Mouse (Mus musculus) myocyte (in vitro differentiated cells): ENCODE data around the gene Zfp646. TPM values are rescaled to one million over a fixed set of nuclear protein-coding genes. Genes with fewer than 3 reads are reported as not detected.

Experiments used
- H3K27me3 ChIP-seq: one replicate; pipeline ENCODE4 v1.6.1; 2011; ENCODE audit not compliant: control insufficient read depth, insufficient read depth, insufficient read length
- H3K36me3 ChIP-seq: one replicate; pipeline ENCODE4 v1.6.1; 2011; ENCODE audit not compliant: control insufficient read depth, insufficient read depth
- H3K4me2 ChIP-seq: one replicate; pipeline ENCODE4 v1.6.1; 2011; ENCODE audit warnings: low read depth, control low read depth
- H3K4me3 ChIP-seq: one replicate; pipeline ENCODE4 v1.5.1; 2011; ENCODE audit warnings: mild to moderate bottlenecking, control low read depth, moderate library complexity
- H3K79me2 ChIP-seq: one replicate; pipeline ENCODE4 v1.6.1; 2011; ENCODE audit not compliant: control insufficient read depth, insufficient read depth
- H3ac ChIP-seq: one replicate; pipeline ENCODE4 v1.6.1; 2011; ENCODE audit not compliant: control insufficient read depth, insufficient read length
- CEBPB ChIP-seq: IDR thresholded peaks from 2 replicates; pipeline ENCODE4 v1.6.1; 2011; ENCODE audit warnings: mild to moderate bottlenecking, moderate library complexity; ENCODE audit not compliant: poor library complexity, insufficient read depth, severe bottlenecking
- E2F4 ChIP-seq: IDR thresholded peaks from one replicate; pipeline ENCODE4 v1.6.1; 2011; ENCODE audit warnings: mild to moderate bottlenecking, control low read depth, moderate library complexity; ENCODE audit not compliant: insufficient read depth
- MAX ChIP-seq: IDR thresholded peaks from one replicate; pipeline ENCODE4 v1.6.1; 2011; ENCODE audit warnings: low read depth, mild to moderate bottlenecking, control low read depth
- MYOD1 ChIP-seq, 3 experiments: IDR thresholded peaks; one replicate each; pipeline ENCODE4 v1.6.1; 2011; ENCODE audit warnings: control low read depth in 2 of 3, low read depth in 2 of 3, mild to moderate bottlenecking in 2 of 3, moderate library complexity in 1 of 3; ENCODE audit not compliant: insufficient read length in 2 of 3, control insufficient read depth in 1 of 3
- MYOG ChIP-seq, 3 experiments: IDR thresholded peaks; one replicate each; pipeline ENCODE4 v1.6.1; 2011; ENCODE audit warnings: control low read depth in 2 of 3, low read depth in 2 of 3, mild to moderate bottlenecking in 2 of 3; ENCODE audit not compliant: insufficient read length in 2 of 3, control insufficient read depth in 1 of 3, insufficient read depth in 1 of 3
- POLR2A ChIP-seq: IDR thresholded peaks from one replicate; pipeline ENCODE4 v1.6.1; 2011; ENCODE audit warnings: low read depth, mild to moderate bottlenecking, control low read depth, moderate library complexity; ENCODE audit not compliant: insufficient read length
- POLR2AphosphoS2 ChIP-seq: IDR thresholded peaks from one replicate; pipeline ENCODE4 v1.6.1; 2011; ENCODE audit warnings: low read depth, control low read depth; ENCODE audit not compliant: insufficient read length
- REST ChIP-seq: IDR thresholded peaks from one replicate; pipeline ENCODE4 v1.6.1; 2011; ENCODE audit warnings: mild to moderate bottlenecking, control low read depth, moderate library complexity; ENCODE audit not compliant: insufficient read depth, insufficient read length
- SRF ChIP-seq: IDR thresholded peaks from one replicate; pipeline ENCODE4 v1.6.1; 2011; ENCODE audit warnings: low read depth; ENCODE audit not compliant: control insufficient read depth, insufficient read length
- TCF12 ChIP-seq: IDR thresholded peaks from one replicate; pipeline ENCODE4 v1.6.1; 2011; ENCODE audit warnings: mild to moderate bottlenecking, control low read depth; ENCODE audit not compliant: poor library complexity, insufficient read depth, severe bottlenecking
- TCF3 ChIP-seq: IDR thresholded peaks from one replicate; pipeline ENCODE4 v1.6.1; 2011; ENCODE audit warnings: low read depth, control low read depth; ENCODE audit not compliant: insufficient read length
- USF1 ChIP-seq: IDR thresholded peaks from one replicate; pipeline ENCODE4 v1.6.1; 2011; ENCODE audit warnings: low read depth, mild to moderate bottlenecking, control low read depth, moderate library complexity
- polyA plus RNA-seq: library from polyadenylated mRNA; unstranded; fragments of >200 nt; fragmentation: generic; extraction: Trizol; gene quantifications from one replicate; pipeline ENCODE4 v1.2.1, GENCODE M21; 2012; ENCODE audit warnings: missing spikeins

Gene Zfp646
- polyA plus RNA-seq, 1 experiment, result 16.7 TPM

GRCm38 (mm10) chr7:127907939-127908338 is 31.9 kb downstream of the Zfp646 start:
- peaks cover 11% of the 10 kb centered on the region for H3K36me3 ChIP-seq
- TF ChIP-seq TCF12 (no peak), POLR2A (no peak), TCF3 (no peak), CEBPB (no peak), REST (no peak), USF1 (no peak), MYOD1 (IDR thresholded peaks at IDR 0.05; ENCODE audit: control insufficient read depth in 1 of 3, insufficient read length in 2 of 3, low read depth in 2 of 3) (no peak), MAX (no peak)
- no peak overlapping the region for H3K4me3 ChIP-seq
- no peaks in the 10 kb centered on the region for H3K27me3 ChIP-seq
- H3ac ChIP-seq, result no peak overlapping the region
- H3K79me2 ChIP-seq, result peaks cover 2% of the 10 kb centered on the region
- no peak overlapping the region for H3K4me2 ChIP-seq

DNA sequence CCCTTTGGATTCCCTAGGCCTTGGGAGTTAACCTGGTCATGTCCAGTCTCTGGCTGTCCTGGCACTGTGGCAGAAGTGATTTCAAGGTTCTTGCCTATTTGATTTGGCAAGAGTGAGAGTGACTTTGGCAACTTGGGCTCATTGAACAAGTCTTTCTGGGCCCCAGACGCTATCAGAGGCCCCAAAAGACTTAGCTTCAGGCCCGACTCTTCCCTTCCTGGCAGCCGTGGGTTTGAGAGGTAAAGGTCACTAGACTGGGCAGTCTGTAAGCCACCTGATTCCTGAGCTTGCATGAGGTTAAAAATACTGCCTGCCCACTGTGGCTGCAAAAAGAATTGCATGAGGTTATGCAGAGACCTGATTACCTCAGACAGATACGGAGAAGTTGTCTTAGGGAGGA is 32.6 kb downstream of the Zfp646 start:
- peaks cover 11% of the 10 kb centered on the region for H3K36me3 ChIP-seq
- TF ChIP-seq MYOD1 (IDR thresholded peaks at IDR 0.05; ENCODE audit: control insufficient read depth in 1 of 3, insufficient read length in 2 of 3, low read depth in 2 of 3) (no peak), CEBPB (no peak), POLR2A (no peak), SRF (no peak), E2F4 (no peak), USF1 (no peak), MAX (no peak), TCF12 (no peak), POLR2AphosphoS2 (no peak), MYOG (IDR thresholded peaks at IDR 0.05; ENCODE audit: control insufficient read depth in 1 of 3, insufficient read depth in 1 of 3, insufficient read length in 2 of 3, low read depth in 2 of 3) (no peak)
- H3K4me3 ChIP-seq, result no peak overlapping the region
- H3K4me2 ChIP-seq, result no peak overlapping the region
- no peaks in the 10 kb centered on the region for H3K27me3 ChIP-seq
- no peak overlapping the region for H3ac ChIP-seq
- peaks cover 5% of the 10 kb centered on the region for H3K79me2 ChIP-seq

GRCm38 (mm10) chr7:127912190-127912871 is 36.3 kb downstream of the Zfp646 start, which contains the start of gene Kat8:
Gene Kat8, plus strand, starts transcription at chr7:127912516.
- peaks cover 5% of the 10 kb centered on the region for H3K79me2 ChIP-seq
- H3K4me2 ChIP-seq, result peak within 1 kb of the TSS; percentile 97
- peak within 1 kb of the TSS; percentile 43 for H3ac ChIP-seq
- H3K36me3 ChIP-seq, result peaks cover 20% of the 10 kb centered on the region
- no peaks in the 10 kb centered on the region for H3K27me3 ChIP-seq
- TF ChIP-seq SRF (no peak), MYOD1 (IDR thresholded peaks at IDR 0.05; ENCODE audit: control insufficient read depth in 1 of 3, insufficient read length in 2 of 3, low read depth in 2 of 3) (peak; percentile 23 to 65 (median 54)), POLR2AphosphoS2 (peak; percentile 74), MYOG (IDR thresholded peaks at IDR 0.05; ENCODE audit: control insufficient read depth in 1 of 3, insufficient read depth in 1 of 3, insufficient read length in 2 of 3, low read depth in 2 of 3) (peak in 1 of 3 experiments; percentile 24), POLR2A (peak; percentile 57)
- H3K4me3 ChIP-seq, result peak within 1 kb of the TSS; percentile 47

- Histone ChIP-seq H3K4me3 (peak overlapping the region; percentile 47), H3K36me3 (peaks cover 23% of the 10 kb centered on the region), H3K4me2 (peak overlapping the region; percentile 97), H3K27me3 (no peaks in the 10 kb centered on the region), H3ac (peak overlapping the region; percentile 43), H3K79me2 (peaks cover 5% of the 10 kb centered on the region)
- TF ChIP-seq MAX (no peak), SRF (no peak), CEBPB (no peak), MYOG (IDR thresholded peaks at IDR 0.05; ENCODE audit: control insufficient read depth in 1 of 3, insufficient read depth in 1 of 3, insufficient read length in 2 of 3, low read depth in 2 of 3) (no peak), MYOD1 (IDR thresholded peaks at IDR 0.05; ENCODE audit: control insufficient read depth in 1 of 3, insufficient read length in 2 of 3, low read depth in 2 of 3) (no peak), TCF3 (no peak), E2F4 (no peak), USF1 (no peak), REST (no peak), POLR2A (no peak), POLR2AphosphoS2 (no peak)
Observed at GRCm38 (mm10) chr7:127912938-127913337, 36.9 kb downstream of the Zfp646 start.

- Histone ChIP-seq H3K27me3 (no peaks in the 10 kb centered on the region), H3K4me3 (no peak overlapping the region), H3K4me2 (no peak overlapping the region), H3K36me3 (peaks cover 20% of the 10 kb centered on the region), H3K79me2 (peaks cover 5% of the 10 kb centered on the region), H3ac (no peak overlapping the region)
- TF ChIP-seq E2F4, result no peak
- no peak for TF ChIP-seq SRF
- TF ChIP-seq POLR2A, result no peak
- no peak for TF ChIP-seq REST
- TF ChIP-seq MAX, result no peak
- no peak for TF ChIP-seq CEBPB
- TF ChIP-seq TCF12, result no peak
- no peak for TF ChIP-seq TCF3
- TF ChIP-seq MYOG (IDR thresholded peaks at IDR 0.05; ENCODE audit: control insufficient read depth in 1 of 3, insufficient read depth in 1 of 3, insufficient read length in 2 of 3, low read depth in 2 of 3), result no peak
- TF ChIP-seq POLR2AphosphoS2, result no peak
- no peak for TF ChIP-seq USF1
Observed at GRCm38 (mm10) chr7:127915293-127915692, 39.3 kb downstream of the Zfp646 start.
